Mouse (Mus musculus) gastrocnemius, adult 8-10 months (tissue): Measurements from ENCODE around the gene Mif. TPM values are rescaled to one million over a fixed set of nuclear protein-coding genes. Genes with fewer than 3 reads are reported as not detected.
"Not testable (repeated sequence)": the region's sequence is repeated elsewhere in the genome, so short reads cannot be mapped to it uniquely, and the experiment has no call there.

Source experiments
- DNase-seq, 2 experiments: peaks; one replicate each; pipeline ENCODE4 v3.0.0; 2022; ENCODE audit warnings: low spot score in 2 of 2
- total RNA-seq, 4 experiments: library from RNA; stranded (reverse); gene quantifications; 2 replicates each; pipeline ENCODE4 v1.2.4; 2022

The Mif gene
- 100 to 1,000 TPM; 144 to 161 (median 157) TPM for total RNA-seq

- DNase-seq: peak; percentile 72 to 77
Observed at GRCm38 (mm10) chr10:75859786-75860470, at the start of gene Mif. Mif (minus strand) TSS chr10:75860240.

- DNase-seq: no peak
Observed at GRCm38 (mm10) chr10:75906882-75907281, 46.8 kb upstream of the Mif start.

- no peak for DNase-seq
Observed at GRCm38 (mm10) chr10:75904391-75904790, 44.4 kb upstream of the Mif start.

GRCm38 (mm10) chr10:75898846-75899245 lies 38.8 kb upstream of the Mif start:
- peak; percentile 77 to 85 for DNase-seq

GRCm38 (mm10) chr10:75898039-75898564 lies 38.1 kb upstream of the Mif start:
- DNase-seq: no peak

GRCm38 (mm10) chr10:75897373-75897772 lies 37.3 kb upstream of the Mif start:
- DNase-seq: peak; percentile 74 to 75

GRCm38 (mm10) chr10:75896208-75896607 lies 36.2 kb upstream of the Mif start:
- no peak for DNase-seq

GRCm38 (mm10) chr10:75895730-75896129 lies 35.7 kb upstream of the Mif start:
- DNase-seq: no peak

GRCm38 (mm10) chr10:75894601-75895000 lies 34.6 kb upstream of the Mif start:
- DNase-seq: no peak

GRCm38 (mm10) chr10:75893089-75893750 lies 33.2 kb upstream of the Mif start, which contains the start of gene Derl3:
Derl3 (plus strand) TSS chr10:75893413.
- DNase-seq: peak; percentile 83 to 86

GRCm38 (mm10) chr10:75889406-75890153 lies 29.5 kb upstream of the Mif start:
- DNase-seq: no peak

- not testable (repeated sequence) for DNase-seq
Observed at GRCm38 (mm10) chr10:75887504-75887903, 27.5 kb upstream of the Mif start.

GRCm38 (mm10) chr10:75884742-75885141 lies 24.7 kb upstream of the Mif start:
- no peak for DNase-seq

- DNase-seq: peak; percentile 53 to 68
Observed at GRCm38 (mm10) chr10:75883232-75883552, 23.2 kb upstream of the Mif start.

GRCm38 (mm10) chr10:75882433-75883231 lies 22.6 kb upstream of the Mif start:
- DNase-seq: no peak

- no peak for DNase-seq
Observed at GRCm38 (mm10) chr10:75881578-75882432, 21.8 kb upstream of the Mif start.

- DNase-seq: no peak
Observed at GRCm38 (mm10) chr10:75880771-75881577, 20.9 kb upstream of the Mif start.

GRCm38 (mm10) chr10:75880351-75880750 lies 20.3 kb upstream of the Mif start:
- DNase-seq: no peak

GRCm38 (mm10) chr10:75878836-75879235 lies 18.8 kb upstream of the Mif start:
- DNase-seq: no peak
